Mouse (Mus musculus) lung, postnatal 0 days (tissue): ENCODE results near the gene Gnai3.

Experiments
- CTCF ChIP-seq: IDR thresholded peaks from 2 replicates; pipeline ENCODE4 v1.5.1; 2016; ENCODE audit warnings: antibody characterized with exemption, mild to moderate bottlenecking
- EP300 ChIP-seq: IDR thresholded peaks from 2 replicates; pipeline ENCODE4 v1.6.1; 2016; ENCODE audit warnings: antibody characterized with exemption, mild to moderate bottlenecking, control low read depth

- no peak for TF ChIP-seq EP300
- no peak for TF ChIP-seq CTCF
Observed at GRCm38 (mm10) chr3:108195287-108195686, 49.3 kb upstream of the Gnai3 start.
